Mouse (Mus musculus) forebrain, postnatal 0 days (tissue): ENCODE measurements around the gene Gpm6b. TPM values are rescaled to one million over a fixed set of nuclear protein-coding genes. Genes with fewer than 3 reads are reported as not detected.

ENCODE experiments used
- ATAC-seq: fragments of 200-750 bp; cut with Nextera tagmentation; 2 replicates; pipeline ENCODE4 v1.8.0; 2017; ENCODE audit warnings: mild to moderate bottlenecking, moderate library complexity
- DNase-seq: peaks from one replicate; pipeline ENCODE4 v3.0.0-alpha.2; 2015
- H3K27ac ChIP-seq: fragments of 300-500 bp; sonication (generic); 2 replicates; pipeline ENCODE4 v1.5.1; 2014; ENCODE audit warnings: low read depth, mild to moderate bottlenecking, antibody characterized with exemption, low read length, moderate library complexity, mixed read lengths
- H3K27me3 ChIP-seq: fragments of 300-500 bp; sonication (generic); 2 replicates; pipeline ENCODE4 v1.6.1; 2014; ENCODE audit warnings: mild to moderate bottlenecking, low read length, mixed read lengths; ENCODE audit not compliant: insufficient read depth
- H3K36me3 ChIP-seq: fragments of 300-500 bp; sonication (generic); 2 replicates; pipeline ENCODE4 v1.6.1; 2014; ENCODE audit warnings: mild to moderate bottlenecking, moderate library complexity; ENCODE audit not compliant: insufficient read depth
- H3K4me1 ChIP-seq: fragments of 300-500 bp; sonication (generic); 2 replicates; pipeline ENCODE4 v1.6.1; 2014; ENCODE audit warnings: antibody characterized with exemption; ENCODE audit not compliant: insufficient read depth
- H3K4me2 ChIP-seq: fragments of 300-500 bp; sonication (generic); 2 replicates; pipeline ENCODE4 v1.6.1; 2014; ENCODE audit warnings: low read depth, mild to moderate bottlenecking, moderate library complexity
- H3K4me3 ChIP-seq: fragments of 300-500 bp; sonication (generic); 2 replicates; pipeline ENCODE4 v1.5.1; 2014; ENCODE audit warnings: low read depth, low read length, mixed read lengths
- H3K9ac ChIP-seq: fragments of 300-500 bp; sonication (generic); 2 replicates; pipeline ENCODE4 v1.6.1; 2014; ENCODE audit warnings: mild to moderate bottlenecking
- H3K9me3 ChIP-seq: fragments of 300-500 bp; sonication (generic); 2 replicates; pipeline ENCODE4 v1.6.1; 2016; ENCODE audit warnings: low read length
- CTCF ChIP-seq: sonication (generic); IDR thresholded peaks from 2 replicates; pipeline ENCODE4 v1.5.1; 2016; ENCODE audit warnings: antibody characterized with exemption, control low read depth, low read depth
- WGBS: fragments of 180-500 bp; shearing (Covaris S2); extraction: QIAGEN DNeasy Blood & Tissue Kit; methylation state at CpG from one replicate; pipeline ENCODE4 v1.1.7; 2014; 5-methylcytosine and 5-hydroxymethylcytosine counted together
- polyA plus RNA-seq: library from polyadenylated mRNA; unstranded; fragments of >200 nt; fragmentation: Nextera tagmentation; extraction: Ambion mirVana; gene quantifications from 2 replicates; pipeline ENCODE4 v1.2.1, GENCODE M21; 2015
- total RNA-seq: library from RNA; depleted of rRNA; stranded (reverse); fragments of >200 nt; gene quantifications from 2 replicates; pipeline ENCODE4 v1.2.3, GENCODE M21; 2014

The Gpm6b gene
- total and polyA plus RNA-seq, 2 experiments from 2014 or later, result 385 to 431 TPM

GRCm38 (mm10) chrX:166323226-166323625 is 84.5 kb downstream of the Gpm6b start:
- no peaks in the 10 kb centered on the region for H3K9me3 ChIP-seq
- H3K4me3 ChIP-seq, result no peak overlapping the region
- H3K4me1 ChIP-seq, result 0 out of 2 replicates have a peak, but pooled peaks cover under 1% of the 10 kb centered on the region
- no peak overlapping the region for H3K4me2 ChIP-seq
- DNase-seq (no peak), ATAC-seq (no peak)
- no peak overlapping the region for H3K27ac ChIP-seq
- H3K9ac ChIP-seq, result no peak overlapping the region
- no peaks in the 10 kb centered on the region for H3K36me3 ChIP-seq
- no peak for TF ChIP-seq CTCF
- WGBS, result 72% methylated on average over 3 of the region's 3 CpGs
- no peaks in the 10 kb centered on the region for H3K27me3 ChIP-seq

DNA sequence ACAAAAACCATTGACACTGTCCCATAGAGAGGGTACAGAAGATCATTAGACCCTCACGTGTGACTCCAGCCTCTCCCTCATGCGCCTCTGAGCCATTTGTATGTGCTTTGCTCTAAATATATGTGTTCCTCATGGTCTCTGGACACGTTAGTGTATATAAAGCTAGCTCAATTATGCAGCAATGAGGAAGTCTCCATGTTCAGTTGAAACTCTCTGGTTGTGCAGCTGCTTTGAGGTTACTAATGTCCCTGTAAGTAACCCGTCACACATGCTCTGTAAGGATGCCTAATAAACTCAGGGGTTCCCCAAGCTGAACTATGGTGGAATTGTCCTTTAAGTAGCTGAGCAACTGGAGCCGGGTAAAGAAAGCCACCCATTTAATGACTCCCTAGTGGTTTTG is 88.9 kb downstream of the Gpm6b start:
- no peak for ATAC-seq
- H3K9me3 ChIP-seq, result no peaks in the 10 kb centered on the region
- H3K4me3 ChIP-seq, result no peak overlapping the region
- 0 out of 2 replicates have a peak, but pooled peaks cover 3% of the 10 kb centered on the region for H3K4me1 ChIP-seq
- DNase-seq, result no peak
- no peak for TF ChIP-seq CTCF
- 46% methylated on average over 5 of the region's 5 CpGs for WGBS
- no peaks in the 10 kb centered on the region for H3K27me3 ChIP-seq
- no peak overlapping the region for H3K4me2 ChIP-seq
- H3K27ac ChIP-seq, result peak overlapping the region; percentile 82
- no peak overlapping the region for H3K9ac ChIP-seq
- no peaks in the 10 kb centered on the region for H3K36me3 ChIP-seq

GRCm38 (mm10) chrX:166328219-166328901 is 89.6 kb downstream of the Gpm6b start:
- ATAC-seq (no peak), DNase-seq (no peak)
- Histone ChIP-seq H3K36me3 (no peaks in the 10 kb centered on the region), H3K27ac (peak overlapping the region; percentile 82), H3K9me3 (no peaks in the 10 kb centered on the region), H3K4me2 (no peak overlapping the region), H3K9ac (no peak overlapping the region), H3K4me1 (0 out of 2 replicates have a peak, but pooled peaks cover 3% of the 10 kb centered on the region), H3K27me3 (no peaks in the 10 kb centered on the region), H3K4me3 (no peak overlapping the region)
- TF ChIP-seq CTCF, result no peak
- WGBS, result 42% methylated on average over 3 of the region's 3 CpGs

- TF ChIP-seq CTCF, result no peak
- peak; percentile 90 for ATAC-seq
- Histone ChIP-seq H3K27ac (peak overlapping the region; percentile 82), H3K9ac (no peak overlapping the region), H3K4me3 (no peak overlapping the region), H3K4me2 (no peak overlapping the region), H3K27me3 (no peaks in the 10 kb centered on the region), H3K4me1 (0 out of 2 replicates have a peak, but pooled peaks cover 3% of the 10 kb centered on the region), H3K36me3 (no peaks in the 10 kb centered on the region), H3K9me3 (no peaks in the 10 kb centered on the region)
- peak; percentile 66 for DNase-seq
- 28% methylated on average over 9 of the region's 9 CpGs for WGBS
Observed at GRCm38 (mm10) chrX:166328904-166329451, 90.3 kb downstream of the Gpm6b start.

GRCm38 (mm10) chrX:166334516-166335136 is 95.9 kb downstream of the Gpm6b start:
- TF ChIP-seq CTCF, result no peak
- no peak overlapping the region for H3K27ac ChIP-seq
- no peaks in the 10 kb centered on the region for H3K4me1 ChIP-seq
- H3K9ac ChIP-seq, result no peak overlapping the region
- no peak overlapping the region for H3K4me3 ChIP-seq
- no peak for ATAC-seq
- no peak overlapping the region for H3K4me2 ChIP-seq
- no peaks in the 10 kb centered on the region for H3K27me3 ChIP-seq
- 87% methylated on average over 6 of the region's 6 CpGs for WGBS
- H3K36me3 ChIP-seq, result no peaks in the 10 kb centered on the region
- no peak for DNase-seq
- no peaks in the 10 kb centered on the region for H3K9me3 ChIP-seq

DNA sequence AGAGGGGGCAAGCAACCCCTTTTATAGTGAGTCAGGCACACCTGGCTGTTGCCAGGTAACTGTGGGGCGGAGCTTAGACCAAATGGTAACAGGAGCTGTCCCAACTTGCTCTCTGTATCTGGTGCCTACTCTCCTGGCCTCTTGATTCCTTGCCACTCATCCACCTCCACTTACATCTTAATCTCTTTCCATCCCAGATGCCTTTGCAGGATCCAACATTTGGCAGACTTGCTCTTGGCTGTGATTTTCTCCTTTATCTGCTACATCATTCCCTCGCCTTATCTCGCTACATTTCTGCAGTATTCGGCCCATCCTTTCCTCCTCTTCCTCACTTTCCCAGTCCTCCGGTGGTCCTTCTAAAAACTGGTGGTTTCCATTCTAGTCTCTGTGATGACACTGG is 99.6 kb downstream of the Gpm6b start:
- Histone ChIP-seq H3K4me1 (no peaks in the 10 kb centered on the region), H3K27me3 (no peaks in the 10 kb centered on the region), H3K4me3 (no peak overlapping the region), H3K27ac (no peak overlapping the region), H3K9ac (no peak overlapping the region), H3K9me3 (no peaks in the 10 kb centered on the region), H3K4me2 (no peak overlapping the region), H3K36me3 (no peaks in the 10 kb centered on the region)
- no peak for TF ChIP-seq CTCF
- ATAC-seq (no peak), DNase-seq (no peak)
- 78% methylated on average over 5 of the region's 5 CpGs for WGBS
